Mouse (Mus musculus) spleen, adult 2 months (tissue): ENCODE measurements around the gene Lamb1.

Source experiments
- CTCF ChIP-seq: fragments of 200-500 bp; IDR thresholded peaks from 2 replicates; pipeline ENCODE4 v1.5.1; 2011; ENCODE audit warnings: mild to moderate bottlenecking, inconsistent platforms; ENCODE audit not compliant: insufficient read depth, insufficient read length, insufficient replicate concordance; ENCODE audit errors: extremely low read depth
- POLR2A ChIP-seq: fragments of 200-500 bp; IDR thresholded peaks from 2 replicates; pipeline ENCODE4 v1.6.1; 2011; ENCODE audit warnings: low read depth, low read length, inconsistent platforms

- TF ChIP-seq CTCF = no peak
- TF ChIP-seq POLR2A = no peak
These were observed 843 bp downstream of the Lamb1 start for GRCm38 (mm10) chr12:31265722-31266431.
